Mouse (Mus musculus) CH12.LX (cell line): ENCODE results near the gene Dnajc8. TPM values are rescaled to one million over a fixed set of nuclear protein-coding genes. Genes with fewer than 3 reads are reported as not detected.
A peak's percentile ranks its signal among the peaks of the same experiment; 100 is the strongest.

Source experiments
- DNase-seq: peaks from one replicate; pipeline ENCODE4 v3.0.0-alpha.2; 2013; ENCODE audit errors: extremely low read depth
- H3K27ac ChIP-seq: 2 replicates; pipeline ENCODE4 v1.5.1; 2012; ENCODE audit warnings: low read depth, mild to moderate bottlenecking, control low read depth, moderate library complexity; ENCODE audit not compliant: insufficient read depth
- H3K27me3 ChIP-seq: replicated peaks from 2 replicates; pipeline ENCODE3; 2012; ENCODE audit warnings: inconsistent platforms
- H3K36me3 ChIP-seq, 2 experiments: replicated peaks in 1 of 2; 2 replicates each; pipeline versions ENCODE3 to v1.6.1; 2012; ENCODE audit warnings: inconsistent platforms in 1 of 2, low read length in 1 of 2, mild to moderate bottlenecking in 1 of 2, mixed read lengths in 1 of 2, moderate library complexity in 1 of 2; ENCODE audit not compliant: control insufficient read depth in 1 of 2, insufficient read depth in 1 of 2
- H3K4me1 ChIP-seq, 2 experiments: 2 replicates each; pipeline ENCODE4 v1.6.1; 2012; ENCODE audit warnings: inconsistent platforms in 1 of 2, moderate library complexity in 1 of 2; ENCODE audit not compliant: insufficient read depth in 2 of 2, control insufficient read depth in 1 of 2
- H3K4me2 ChIP-seq: 2 replicates; pipeline ENCODE4 v1.6.1; 2012; ENCODE audit warnings: low read depth, mild to moderate bottlenecking, control low read depth; ENCODE audit not compliant: poor library complexity, insufficient read depth, severe bottlenecking
- H3K4me3 ChIP-seq, 3 experiments: fragments of 150-350 bp in 1 of 3; sonication (generic) in 1 of 3; replicated peaks in 1 of 3; 2 replicates each; pipeline versions ENCODE3 to v1.5.1; 2011 to 2012; ENCODE audit warnings: low read depth in 2 of 3, low read length in 2 of 3, mild to moderate bottlenecking in 2 of 3, moderate library complexity in 2 of 3, control low read depth in 1 of 3, improper control_type of control experiment in 1 of 3, inconsistent platforms in 1 of 3, mixed read lengths in 1 of 3; ENCODE audit not compliant: poor library complexity in 1 of 3
- H3K79me2 ChIP-seq: replicated peaks from 2 replicates; pipeline ENCODE4 v1.6.1; 2012; ENCODE audit warnings: mild to moderate bottlenecking, moderate library complexity; ENCODE audit not compliant: control insufficient read depth, poor library complexity, insufficient read depth, severe bottlenecking; ENCODE audit errors: extremely low read depth
- H3K9ac ChIP-seq: 2 replicates; pipeline ENCODE4 v1.6.1; 2012; ENCODE audit warnings: low read depth, mild to moderate bottlenecking, control low read depth, moderate library complexity; ENCODE audit not compliant: insufficient read depth
- H3K9me3 ChIP-seq: replicated peaks from 2 replicates; pipeline ENCODE3; 2012; ENCODE audit warnings: low read length, inconsistent platforms, mixed read lengths
- CHD2 ChIP-seq: IDR thresholded peaks from 2 replicates; pipeline ENCODE4 v1.6.1; 2011; ENCODE audit warnings: low read length, improper control_type of control experiment
- CTCF ChIP-seq, 2 experiments: IDR thresholded peaks in 1 of 2; conservative IDR thresholded peaks in 1 of 2; 2 replicates each; pipeline ENCODE4 v1.5.1; 2011 to 2012; ENCODE audit warnings: low read depth in 2 of 2, low read length in 2 of 2, improper control_type of control experiment in 1 of 2, inconsistent platforms in 1 of 2, mild to moderate bottlenecking in 1 of 2, moderate library complexity in 1 of 2
- E2F4 ChIP-seq: IDR thresholded peaks from 2 replicates; pipeline ENCODE4 v1.6.1; 2011; ENCODE audit warnings: low read depth, low read length, improper control_type of control experiment; ENCODE audit not compliant: insufficient replicate concordance
- EP300 ChIP-seq: IDR thresholded peaks from 2 replicates; pipeline ENCODE4 v1.6.1; 2011; ENCODE audit warnings: low read length, improper control_type of control experiment
- ETS1 ChIP-seq: conservative IDR thresholded peaks from 2 replicates; pipeline ENCODE4 v1.6.1; 2012; ENCODE audit warnings: low read depth, mild to moderate bottlenecking, inconsistent platforms, low read length, improper control_type of control experiment, moderate library complexity
- HCFC1 ChIP-seq: IDR thresholded peaks from 2 replicates; pipeline ENCODE4 v1.6.1; 2012; ENCODE audit warnings: low read depth, mild to moderate bottlenecking, inconsistent platforms, low read length, improper control_type of control experiment
- IRF4 ChIP-seq: IDR thresholded peaks from 2 replicates; pipeline ENCODE4 v1.6.1; 2014; ENCODE audit warnings: low read depth, mild to moderate bottlenecking, inconsistent platforms, low read length, improper control_type of control experiment
- JUN ChIP-seq: IDR thresholded peaks from 2 replicates; pipeline ENCODE4 v1.6.1; 2011; ENCODE audit warnings: low read depth, mild to moderate bottlenecking, low read length, improper control_type of control experiment, moderate library complexity; ENCODE audit not compliant: insufficient read depth
- KAT2A ChIP-seq: IDR thresholded peaks from 2 replicates; pipeline ENCODE4 v1.6.1; 2012; ENCODE audit warnings: low read length, improper control_type of control experiment, inconsistent platforms; ENCODE audit not compliant: insufficient replicate concordance
- MEF2A ChIP-seq: IDR thresholded peaks from 2 replicates; pipeline ENCODE4 v1.6.1; 2014; ENCODE audit warnings: low read depth, mild to moderate bottlenecking, inconsistent platforms, low read length, improper control_type of control experiment, borderline replicate concordance
- MYC ChIP-seq: IDR thresholded peaks from 2 replicates; pipeline ENCODE4 v1.6.1; 2011; ENCODE audit warnings: low read depth, mild to moderate bottlenecking, improper control_type of control experiment, low read length
- NELFE ChIP-seq: IDR thresholded peaks from 2 replicates; pipeline ENCODE4 v1.6.1; 2011; ENCODE audit warnings: low read depth, low read length, improper control_type of control experiment
- PAX5 ChIP-seq: IDR thresholded peaks from 2 replicates; pipeline ENCODE4 v1.6.1; 2012; ENCODE audit warnings: low read length, inconsistent platforms, mixed read lengths
- RCOR1 ChIP-seq: conservative IDR thresholded peaks from 2 replicates; pipeline ENCODE4 v1.6.1; 2012; ENCODE audit warnings: low read depth, mild to moderate bottlenecking, inconsistent platforms, low read length, improper control_type of control experiment
- SIN3A ChIP-seq: IDR thresholded peaks from 2 replicates; pipeline ENCODE4 v1.6.1; 2012; ENCODE audit warnings: low read length, improper control_type of control experiment, inconsistent platforms
- SMC3 ChIP-seq: IDR thresholded peaks from 2 replicates; pipeline ENCODE4 v1.6.1; 2011; ENCODE audit warnings: low read depth, low read length, improper control_type of control experiment
- TCF12 ChIP-seq: IDR thresholded peaks from 2 replicates; pipeline ENCODE4 v1.6.1; 2014; ENCODE audit warnings: low read depth, mild to moderate bottlenecking, inconsistent platforms, low read length, improper control_type of control experiment
- USF1 ChIP-seq: IDR thresholded peaks from 2 replicates; pipeline ENCODE4 v1.6.1; 2014; ENCODE audit warnings: low read depth, mild to moderate bottlenecking, inconsistent platforms, low read length, improper control_type of control experiment
- USF2 ChIP-seq: conservative IDR thresholded peaks from 2 replicates; pipeline ENCODE4 v1.6.1; 2011; ENCODE audit warnings: low read depth, low read length, improper control_type of control experiment
- ZKSCAN1 ChIP-seq: IDR thresholded peaks from 2 replicates; pipeline ENCODE4 v1.6.1; 2012; ENCODE audit warnings: low read depth, inconsistent platforms, low read length, improper control_type of control experiment, borderline replicate concordance
- dilution Hi-C: fragments of 300-500 bp; cut with MboI; formaldehyde crosslinking; loops from 2 replicates; pipeline ENCODE4 v1.14.3; 2020; ENCODE audit warnings: low sequenced_read_pairs; ENCODE audit not compliant: extremely low pct_unique_long_range_greater_than_20kb, extremely low pct_ligation_motif_present
- in situ Hi-C: fragments of 300-500 bp; cut with MboI; formaldehyde crosslinking; loops from 3 replicates; pipeline ENCODE4 v1.14.3; 2019; ENCODE audit warnings: low sequenced_read_pairs, low pct_ligation_motif_present, low pct_unique_long_range_greater_than_20kb, mixed read lengths
- polyA plus RNA-seq: library from polyadenylated mRNA; unstranded; fragments of >175 nt; gene quantifications from 2 replicates; pipeline ENCODE4 v1.2.1, GENCODE M21; 2012; ENCODE audit warnings: low read depth; ENCODE audit not compliant: insufficient read length
- total RNA-seq, 2 experiments: library from RNA; depleted of rRNA; stranded (reverse); fragments of 300-350 nt in 1 of 2; fragments of >200 nt in 1 of 2; gene quantifications; 2 replicates each; pipeline ENCODE4 v1.2.3; 2012 to 2014

Gene Dnajc8
- total and polyA plus RNA-seq, 3 experiments = 117 to 319 (median 187) TPM

- Histone ChIP-seq H3K9ac (no peak overlapping the region), H3K4me1 (peaks cover 11 to 45% of the 10 kb centered on the region in 2 experiments), H3K36me3 (peaks cover 54 to 83% of the 10 kb centered on the region in 2 experiments), H3K27me3 (no peaks in the 10 kb centered on the region), H3K4me3 (no peak overlapping the region), H3K9me3 (no peaks in the 10 kb centered on the region), H3K27ac (no peak overlapping the region), H3K79me2 (peaks cover 72% of the 10 kb centered on the region), H3K4me2 (no peak overlapping the region)
- dilution Hi-C loops = no loop called here
- no peak for DNase-seq
- in situ Hi-C loops = loop anchor here (25.0 kb wide), 2 partner anchors 191 to 416 kb away; partner anchors contain the start of genes Epb41 and Rab42
- no peak for TF ChIP-seq E2F4
- TF ChIP-seq, all 38 proteins: peak for 0
Observed at GRCm38 (mm10) chr4:132503344-132503743, 32.0 kb upstream of the Dnajc8 start.

GRCm38 (mm10) chr4:132505034-132505738 lies 30.2 kb upstream of the Dnajc8 start:
- in situ Hi-C loops = loop anchor here (25.0 kb wide), 2 partner anchors 193 to 418 kb away; partner anchors contain the start of genes Epb41 and Rab42
- H3K27ac ChIP-seq = no peak overlapping the region
- TF ChIP-seq CHD2 (peak; percentile 54; the same call in 1 of the 2 replicates), HCFC1 (no peak)
- peaks cover 40 to 66% of the 10 kb centered on the region in 2 experiments for H3K36me3 ChIP-seq
- dilution Hi-C loops = no loop called here
- H3K4me3 ChIP-seq = no peak overlapping the region
- H3K9me3 ChIP-seq = no peaks in the 10 kb centered on the region
- H3K9ac ChIP-seq = no peak overlapping the region
- DNase-seq = no peak
- peak overlapping the region; percentile 98 for H3K4me2 ChIP-seq
- peaks cover 11 to 45% of the 10 kb centered on the region in 2 experiments for H3K4me1 ChIP-seq
- H3K27me3 ChIP-seq = no peaks in the 10 kb centered on the region
- H3K79me2 ChIP-seq = peaks cover 86% of the 10 kb centered on the region

GRCm38 (mm10) chr4:132505800-132506199 lies 29.6 kb upstream of the Dnajc8 start:
- 0 out of 2 replicates have a peak overlapping the region, but pooled peaks have one; percentile 42 for H3K9ac ChIP-seq
- DNase-seq = no peak
- no peaks in the 10 kb centered on the region for H3K9me3 ChIP-seq
- dilution Hi-C loops (no loop called here), in situ Hi-C loops (loop anchor here (25.0 kb wide), 2 partner anchors 193 to 418 kb away; partner anchors contain the start of genes Epb41 and Rab42)
- H3K27ac ChIP-seq = no peak overlapping the region
- H3K4me2 ChIP-seq = peak overlapping the region; percentile 98
- H3K36me3 ChIP-seq = peaks cover 35 to 60% of the 10 kb centered on the region in 2 experiments
- H3K79me2 ChIP-seq = peaks cover 86% of the 10 kb centered on the region
- H3K27me3 ChIP-seq = no peaks in the 10 kb centered on the region
- peaks cover 11 to 47% of the 10 kb centered on the region in 2 experiments for H3K4me1 ChIP-seq
- TF ChIP-seq SIN3A (no peak), USF1 (no peak), MEF2A (no peak), ETS1 (no peak), PAX5 (no peak), NELFE (no peak), KAT2A (no peak), TCF12 (no peak), CTCF (conservative IDR thresholded peaks at IDR 0.05 in 1 of 2, IDR thresholded peaks at IDR 0.05 in 1 of 2; ENCODE audit: low read depth in 2 of 2, low read length in 2 of 2) (no peak), USF2 (no peak), SMC3 (no peak), ZKSCAN1 (no peak), JUN (no peak), RCOR1 (no peak), EP300 (no peak), MYC (no peak), IRF4 (no peak), CHD2 (no peak)
- H3K4me3 ChIP-seq = no peak overlapping the region
